Mouse (Mus musculus) forebrain, embryonic 16.5 days (tissue): ENCODE measurements at regions not wholly inside any gene's neighbourhood (a gene's known extent, or its start where the extent isn't known, plus 50 kb on each side); places are given as distances from the start of the nearest gene placed in this dataset.

Source experiments
- ATAC-seq: fragments of 200-750 bp; cut with Nextera tagmentation; 2 replicates; pipeline ENCODE4 v1.8.0; 2017; ENCODE audit warnings: mild to moderate bottlenecking, moderate library complexity
- H3K27ac ChIP-seq: fragments of 300-500 bp; sonication (generic); 2 replicates; pipeline ENCODE4 v1.5.1; 2014; ENCODE audit warnings: low read length, control low read depth
- H3K27me3 ChIP-seq: fragments of 300-500 bp; sonication (generic); replicated peaks from 2 replicates; pipeline ENCODE4 v1.6.1; 2014; ENCODE audit warnings: low read length; ENCODE audit not compliant: control insufficient read depth, insufficient read depth
- H3K36me3 ChIP-seq: fragments of 300-500 bp; sonication (generic); 2 replicates; pipeline ENCODE4 v1.6.1; 2014; ENCODE audit not compliant: control insufficient read depth, insufficient read depth
- H3K4me1 ChIP-seq: fragments of 300-500 bp; sonication (generic); replicated peaks from 2 replicates; pipeline ENCODE4 v1.6.1; 2014; ENCODE audit warnings: low read length; ENCODE audit not compliant: control insufficient read depth, insufficient read depth
- H3K4me2 ChIP-seq: fragments of 300-500 bp; sonication (generic); 2 replicates; pipeline ENCODE4 v1.6.1; 2014; ENCODE audit warnings: mild to moderate bottlenecking, low read length, control low read depth
- H3K4me3 ChIP-seq: fragments of 300-500 bp; sonication (generic); replicated peaks from 2 replicates; pipeline ENCODE4 v1.5.1; 2014; ENCODE audit warnings: mild to moderate bottlenecking, low read length, control low read depth
- H3K9ac ChIP-seq: fragments of 300-500 bp; sonication (generic); replicated peaks from 2 replicates; pipeline ENCODE4 v1.6.1; 2014; ENCODE audit warnings: low read depth, low read length, control low read depth
- H3K9me3 ChIP-seq: fragments of 300-500 bp; sonication (generic); 2 replicates; pipeline ENCODE4 v1.6.1; 2016; ENCODE audit warnings: low read length; ENCODE audit not compliant: control insufficient read depth
- WGBS: fragments of 180-500 bp; shearing (Covaris S2); extraction: QIAGEN DNeasy Blood & Tissue Kit; methylation state at CpG from one replicate; pipeline ENCODE4 v1.1.7; 2014; 5-methylcytosine and 5-hydroxymethylcytosine counted together

- WGBS = 66% methylated on average over 10 of the region's 10 CpGs
- no peak for ATAC-seq
- Histone ChIP-seq H3K4me1 (peaks cover 27% of the 10 kb centered on the region), H3K9ac (no peak overlapping the region), H3K4me3 (no peak overlapping the region), H3K9me3 (no peaks in the 10 kb centered on the region), H3K27ac (no peak overlapping the region), H3K27me3 (no peaks in the 10 kb centered on the region; the same call in 1 of the 2 replicates), H3K36me3 (no peaks in the 10 kb centered on the region), H3K4me2 (no peak overlapping the region)
Measured at GRCm38 (mm10) chr8:125314221-125314984, 255.2 kb downstream of the Sipa1l2 start.

- H3K4me3 ChIP-seq = no peak overlapping the region
- no peaks in the 10 kb centered on the region; the same call in 1 of the 2 replicates for H3K27me3 ChIP-seq
- peak; percentile 80 for ATAC-seq
- peak overlapping the region; percentile 17; the same call in 1 of the 2 replicates for H3K27ac ChIP-seq
- peaks cover 36% of the 10 kb centered on the region for H3K4me1 ChIP-seq
- no peak overlapping the region for H3K9ac ChIP-seq
- peak overlapping the region; percentile 23; the same call in 1 of the 2 replicates for H3K4me2 ChIP-seq
- no peaks in the 10 kb centered on the region for H3K9me3 ChIP-seq
- H3K36me3 ChIP-seq = no peaks in the 10 kb centered on the region
- 16% methylated on average over 11 of the region's 11 CpGs for WGBS
Measured at GRCm38 (mm10) chr8:125311228-125312053, 257.4 kb downstream of the Disc1 start.
